ENCODE assay signal across 10 mouse cellular contexts in the genomic region with DNA sequence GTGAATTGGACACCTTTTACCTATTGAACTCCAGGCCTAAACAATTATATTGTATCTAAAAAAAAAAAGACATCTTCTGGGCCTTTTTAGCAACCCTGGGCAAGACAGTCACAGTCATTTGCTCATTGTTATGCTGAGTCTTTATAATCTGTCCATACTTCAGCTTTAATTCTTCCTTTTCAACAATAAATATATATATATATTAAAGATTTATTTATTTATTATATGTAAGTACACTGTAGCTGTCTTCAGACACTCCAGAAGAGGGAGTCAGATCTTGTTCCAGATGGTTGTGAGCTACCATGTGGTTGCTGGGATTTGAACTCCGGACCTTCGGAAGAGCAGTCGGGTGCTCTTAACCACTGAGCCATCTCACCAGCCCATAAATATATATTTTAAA. TPM values are rescaled to one million over a fixed set of nuclear protein-coding genes. Genes with fewer than 3 reads are reported as not detected.
A peak's percentile ranks its signal among the peaks of the same experiment; 100 is the strongest.
DNase-seq lines count a peak whose midpoint lies in the region; ATAC-seq and TF ChIP-seq lines count a peak whose summit lies in the region.
"Not testable (repeated sequence)": the region's sequence is repeated elsewhere in the genome, so short reads cannot be mapped to it uniquely, and the experiment has no call there.
"Had no signal": no experiment of that assay in that cellular context is flagged by ENCODE, and none has a peak within 500 bp of the region (broad histone marks: within the 10 kb centered on the region; RNA-seq: fewer than 3 reads in every experiment).

No protein-coding gene starts in this region.

- H3K27me3 ChIP-seq in E14TG2a.4 (ENCODE audit: insufficient read depth, low read length); embryonic facial prominence, embryonic 14.5 days (replicated peaks; ENCODE audit: control insufficient read depth, insufficient read depth, low read length); forebrain, embryonic 16.5 days (replicated peaks; ENCODE audit: control insufficient read depth, insufficient read depth, low read length); hindbrain, embryonic 10.5 days (ENCODE audit: insufficient read depth, poor library complexity, severe bottlenecking); kidney, embryonic 14.5 days (ENCODE audit: control insufficient read depth, insufficient read depth, low read length); liver, embryonic 11.5 days (replicated peaks; ENCODE audit: control insufficient read depth, insufficient read depth, low read length); megakaryocyte, embryonic 14.5 days (replicated peaks); neural tube, embryonic 13.5 days: not testable (repeated sequence)

- H3K4me2 ChIP-seq in embryonic facial prominence, embryonic 14.5 days (ENCODE audit: low read depth, low read length): peak overlapping the region; percentile 98
- peak overlapping the region; percentile 99 for H3K4me2 ChIP-seq in forebrain, embryonic 16.5 days (ENCODE audit: low read length)
- peak overlapping the region; percentile 79 for H3K4me2 ChIP-seq in kidney, embryonic 14.5 days (replicated peaks; ENCODE audit: low read depth, low read length)
- H3K4me2 ChIP-seq in liver, embryonic 11.5 days: peak overlapping the region; percentile 80
- H3K4me2 ChIP-seq in neural tube, embryonic 13.5 days: peak overlapping the region; percentile 88

- not testable (repeated sequence) for ATAC-seq in embryonic facial prominence, embryonic 14.5 days (ENCODE audit: low read depth); forebrain, embryonic 16.5 days; kidney, embryonic 14.5 days (ENCODE audit: low FRiP score, low TSS enrichment); liver, embryonic 11.5 days (replicated peaks; ENCODE audit: low FRiP score); neural tube, embryonic 13.5 days (ENCODE audit: low read depth)

- H3K4me3 ChIP-seq in E14TG2a.4 (replicated peaks; ENCODE audit: low read length): peak overlapping the region; percentile 95; the same call in 1 of the 2 replicates
- H3K4me3 ChIP-seq in embryonic facial prominence, embryonic 14.5 days (ENCODE audit: low read depth, low read length): peak overlapping the region; percentile 55
- H3K4me3 ChIP-seq in forebrain, embryonic 16.5 days (replicated peaks; ENCODE audit: low read length): peak overlapping the region; percentile 66
- peak overlapping the region; percentile 81 for H3K4me3 ChIP-seq in hindbrain, embryonic 10.5 days
- H3K4me3 ChIP-seq in kidney, embryonic 14.5 days (ENCODE audit: low read length): not testable (repeated sequence)
- H3K4me3 ChIP-seq in liver, embryonic 11.5 days (ENCODE audit: low read depth, low read length): peak overlapping the region; percentile 85
- peak overlapping the region; percentile 90 for H3K4me3 ChIP-seq in megakaryocyte, embryonic 14.5 days (replicated peaks)
- 0 out of 2 replicates have a peak overlapping the region, but pooled peaks have one; percentile 51 for H3K4me3 ChIP-seq in neural tube, embryonic 13.5 days

- not testable (repeated sequence) for DNase-seq in embryonic facial prominence, embryonic 14.5 days (ENCODE audit: low spot score); hindbrain, embryonic 10.5 days (ENCODE audit: low spot score); liver, embryonic 11.5 days (ENCODE audit: low spot score)

- WGBS in embryonic facial prominence, embryonic 14.5 days: 100% methylated on average over 3 of the region's 3 CpGs
- 95% methylated on average over 3 of the region's 3 CpGs for WGBS in forebrain, embryonic 16.5 days
- WGBS in hindbrain, embryonic 10.5 days: 95% methylated on average over 3 of the region's 3 CpGs
- 99% methylated on average over 3 of the region's 3 CpGs for WGBS in kidney, embryonic 14.5 days
- 99% methylated on average over 3 of the region's 3 CpGs for whole genome bisulfite sequencing in liver, embryonic 11.5 days
- WGBS in neural tube, embryonic 13.5 days: 91% methylated on average over 3 of the region's 3 CpGs

- peaks cover 49% of the 10 kb centered on the region for H3K36me3 ChIP-seq in E14TG2a.4 (ENCODE audit: insufficient read depth, low read length)
- peaks cover 16% of the 10 kb centered on the region for H3K36me3 ChIP-seq in embryonic facial prominence, embryonic 14.5 days (ENCODE audit: control insufficient read depth, insufficient read depth, low read length)
- not testable (repeated sequence) for H3K36me3 ChIP-seq in forebrain, embryonic 16.5 days (ENCODE audit: control insufficient read depth, insufficient read depth); neural tube, embryonic 13.5 days
- peaks cover 46% of the 10 kb centered on the region for H3K36me3 ChIP-seq in hindbrain, embryonic 10.5 days
- H3K36me3 ChIP-seq in kidney, embryonic 14.5 days (ENCODE audit: control insufficient read depth, insufficient read depth, low read length): peaks cover 30% of the 10 kb centered on the region
- H3K36me3 ChIP-seq in liver, embryonic 11.5 days (ENCODE audit: control insufficient read depth, insufficient read depth, low read length): peaks cover 20% of the 10 kb centered on the region; the same call in 1 of the 2 replicates
- peaks cover 42% of the 10 kb centered on the region for H3K36me3 ChIP-seq in megakaryocyte, embryonic 14.5 days (replicated peaks; ENCODE audit: low read length)

- TF ChIP-seq CTCF in E14TG2a.4 (conservative IDR thresholded peaks at IDR 0.05; ENCODE audit: low read length): not testable (repeated sequence)

- not testable (repeated sequence) for H3K9me3 ChIP-seq in E14TG2a.4 (ENCODE audit: low read length); embryonic facial prominence, embryonic 14.5 days (ENCODE audit: control insufficient read depth, low read length); forebrain, embryonic 16.5 days (ENCODE audit: control insufficient read depth, low read length); hindbrain, embryonic 10.5 days; kidney, embryonic 14.5 days (ENCODE audit: control insufficient read depth, low read length); liver, embryonic 11.5 days (ENCODE audit: control insufficient read depth, low read length); megakaryocyte, embryonic 14.5 days; neural tube, embryonic 13.5 days

- peak overlapping the region; percentile 86; the same call in 1 of the 2 replicates for H3K9ac ChIP-seq in embryonic facial prominence, embryonic 14.5 days (ENCODE audit: low read depth, low read length)
- H3K9ac ChIP-seq in forebrain, embryonic 16.5 days (replicated peaks; ENCODE audit: low read depth, low read length); kidney, embryonic 14.5 days (ENCODE audit: low read depth, low read length); neural tube, embryonic 13.5 days: not testable (repeated sequence)
- H3K9ac ChIP-seq in liver, embryonic 11.5 days (ENCODE audit: low read depth, low read length): peak overlapping the region; percentile 90

- peaks cover 20% of the 10 kb centered on the region for H3K4me1 ChIP-seq in E14TG2a.4 (replicated peaks; ENCODE audit: low read depth, low read length)
- peaks cover 14% of the 10 kb centered on the region for H3K4me1 ChIP-seq in embryonic facial prominence, embryonic 14.5 days (ENCODE audit: control insufficient read depth, insufficient read depth, low read length)
- H3K4me1 ChIP-seq in forebrain, embryonic 16.5 days (replicated peaks; ENCODE audit: control insufficient read depth, insufficient read depth, low read length): peaks cover 16% of the 10 kb centered on the region
- peaks cover 39% of the 10 kb centered on the region for H3K4me1 ChIP-seq in hindbrain, embryonic 10.5 days (replicated peaks)
- peaks cover 15% of the 10 kb centered on the region for H3K4me1 ChIP-seq in kidney, embryonic 14.5 days (ENCODE audit: control insufficient read depth, insufficient read depth, low read length)
- peaks cover 15% of the 10 kb centered on the region for H3K4me1 ChIP-seq in liver, embryonic 11.5 days (replicated peaks; ENCODE audit: control insufficient read depth, insufficient read depth, low read length)
- peaks cover 53% of the 10 kb centered on the region for H3K4me1 ChIP-seq in megakaryocyte, embryonic 14.5 days
- H3K4me1 ChIP-seq in neural tube, embryonic 13.5 days (replicated peaks): peaks cover 18% of the 10 kb centered on the region

- not testable (repeated sequence) for H3K27ac ChIP-seq in embryonic facial prominence, embryonic 14.5 days (replicated peaks; ENCODE audit: low read depth, low read length); forebrain, embryonic 16.5 days (ENCODE audit: low read length); hindbrain, embryonic 10.5 days; kidney, embryonic 14.5 days (ENCODE audit: low read depth, low read length); liver, embryonic 11.5 days (ENCODE audit: low read depth, low read length); neural tube, embryonic 13.5 days (replicated peaks)

RNA-seq across cellular contexts. Expression of gene Troap, which starts 1.6 kb away (rescaled TPM):
- 15.3 and 24.4 TPM in 2 replicates for polyA plus RNA-seq in embryonic facial prominence, embryonic 14.5 days (2014; fragmentation: Nextera tagmentation; extraction: Ambion mirVana)
- 15.9 and 17.3 TPM in 2 replicates for polyA plus RNA-seq in forebrain, embryonic 16.5 days (2015; fragmentation: Nextera tagmentation; extraction: Ambion mirVana)
- polyA plus RNA-seq in hindbrain, embryonic 10.5 days (2016; fragmentation: Nextera tagmentation; extraction: Ambion mirVana): 41.6 and 46.8 TPM in 2 replicates
- 27.3 and 31.7 TPM in 2 replicates for polyA plus RNA-seq in kidney, embryonic 14.5 days (2014; fragmentation: Nextera tagmentation; extraction: Ambion mirVana)
- 26.5 and 27.8 TPM in 2 replicates for polyA plus RNA-seq in liver, embryonic 11.5 days (2014; fragmentation: Nextera tagmentation; extraction: Ambion mirVana)
- polyA plus RNA-seq in megakaryocyte, embryonic 14.5 days (2012; ENCODE audit: insufficient read depth, low replicate concordance): 27.8 and 75.4 TPM in 2 replicates
- 6.3 and 6.9 TPM in 2 replicates for polyA plus RNA-seq in neural tube, embryonic 13.5 days (2015; fragmentation: Nextera tagmentation; extraction: Ambion mirVana)

RNA-seq across cellular contexts. Expression of gene C1ql4, which starts 11.6 kb away (rescaled TPM):
- 0.11 and 0.13 TPM in 2 replicates for polyA plus RNA-seq in embryonic facial prominence, embryonic 14.5 days (2014; fragmentation: Nextera tagmentation; extraction: Ambion mirVana)
- polyA plus RNA-seq in forebrain, embryonic 16.5 days (2015; fragmentation: Nextera tagmentation; extraction: Ambion mirVana): 0.71 TPM in 1 of 2 replicates, not detected in the other
- polyA plus RNA-seq in hindbrain, embryonic 10.5 days (2016; fragmentation: Nextera tagmentation; extraction: Ambion mirVana): 0.78 and 8.7 TPM in 2 replicates
- 0.43 and 1.3 TPM in 2 replicates for polyA plus RNA-seq in kidney, embryonic 14.5 days (2014; fragmentation: Nextera tagmentation; extraction: Ambion mirVana)
- 0.25 TPM in 1 of 2 replicates, not detected in the other for polyA plus RNA-seq in liver, embryonic 11.5 days (2014; fragmentation: Nextera tagmentation; extraction: Ambion mirVana)
- polyA plus RNA-seq in megakaryocyte, embryonic 14.5 days (2012; ENCODE audit: insufficient read depth, low replicate concordance): not detected in 2 replicates
- 2.7 and 3.5 TPM in 2 replicates for polyA plus RNA-seq in neural tube, embryonic 13.5 days (2015; fragmentation: Nextera tagmentation; extraction: Ambion mirVana)
- polyA plus RNA-seq: large intestine, adult 2 months; spleen, adult 2 months had no signal

RNA-seq across cellular contexts. Expression of gene Dnajc22, which starts 17.0 kb away (rescaled TPM):
- 0.38 TPM in 1 of 2 replicates, not detected in the other for polyA plus RNA-seq in embryonic facial prominence, embryonic 14.5 days (2014; fragmentation: Nextera tagmentation; extraction: Ambion mirVana)
- polyA plus RNA-seq in forebrain, embryonic 16.5 days (2015; fragmentation: Nextera tagmentation; extraction: Ambion mirVana): 0.27 and 0.51 TPM in 2 replicates
- polyA plus RNA-seq in hindbrain, embryonic 10.5 days (2016; fragmentation: Nextera tagmentation; extraction: Ambion mirVana): 1.9 and 2.2 TPM in 2 replicates
- polyA plus RNA-seq in kidney, embryonic 14.5 days (2014; fragmentation: Nextera tagmentation; extraction: Ambion mirVana): 5.4 and 7.1 TPM in 2 replicates
- 17.1 and 19.8 TPM in 2 replicates for polyA plus RNA-seq in liver, embryonic 11.5 days (2014; fragmentation: Nextera tagmentation; extraction: Ambion mirVana)
- not detected in 2 replicates for polyA plus RNA-seq in megakaryocyte, embryonic 14.5 days (2012; ENCODE audit: insufficient read depth, low replicate concordance)
- 0.25 and 0.49 TPM in 2 replicates for polyA plus RNA-seq in neural tube, embryonic 13.5 days (2015; fragmentation: Nextera tagmentation; extraction: Ambion mirVana)

RNA-seq across cellular contexts. Expression of gene Prph, which starts 21.0 kb away (rescaled TPM):
- polyA plus RNA-seq in embryonic facial prominence, embryonic 14.5 days (2014; fragmentation: Nextera tagmentation; extraction: Ambion mirVana): 66.3 and 71.0 TPM in 2 replicates
- polyA plus RNA-seq in forebrain, embryonic 16.5 days (2015; fragmentation: Nextera tagmentation; extraction: Ambion mirVana): 1.3 and 2.2 TPM in 2 replicates
- 9.7 and 14.4 TPM in 2 replicates for polyA plus RNA-seq in hindbrain, embryonic 10.5 days (2016; fragmentation: Nextera tagmentation; extraction: Ambion mirVana)
- polyA plus RNA-seq in kidney, embryonic 14.5 days (2014; fragmentation: Nextera tagmentation; extraction: Ambion mirVana): 0.13 and 0.31 TPM in 2 replicates
- polyA plus RNA-seq in liver, embryonic 11.5 days (2014; fragmentation: Nextera tagmentation; extraction: Ambion mirVana): 0.36 and 0.90 TPM in 2 replicates
- polyA plus RNA-seq in megakaryocyte, embryonic 14.5 days (2012; ENCODE audit: insufficient read depth, low replicate concordance): not detected in 2 replicates
- 268 and 371 TPM in 2 replicates for polyA plus RNA-seq in neural tube, embryonic 13.5 days (2015; fragmentation: Nextera tagmentation; extraction: Ambion mirVana)

RNA-seq across cellular contexts. Expression of gene Tuba1c, which starts 46.3 kb away (rescaled TPM):
- polyA plus RNA-seq in embryonic facial prominence, embryonic 14.5 days (2014; fragmentation: Nextera tagmentation; extraction: Ambion mirVana): 133 and 149 TPM in 2 replicates
- polyA plus RNA-seq in forebrain, embryonic 16.5 days (2015; fragmentation: Nextera tagmentation; extraction: Ambion mirVana): 42.1 and 48.9 TPM in 2 replicates
- polyA plus RNA-seq in hindbrain, embryonic 10.5 days (2016; fragmentation: Nextera tagmentation; extraction: Ambion mirVana): 111 and 135 TPM in 2 replicates
- 187 and 196 TPM in 2 replicates for polyA plus RNA-seq in kidney, embryonic 14.5 days (2014; fragmentation: Nextera tagmentation; extraction: Ambion mirVana)
- polyA plus RNA-seq in liver, embryonic 11.5 days (2014; fragmentation: Nextera tagmentation; extraction: Ambion mirVana): 202 and 214 TPM in 2 replicates
- 62.0 and 103 TPM in 2 replicates for polyA plus RNA-seq in megakaryocyte, embryonic 14.5 days (2012; ENCODE audit: insufficient read depth, low replicate concordance)
- 25.6 and 29.7 TPM in 2 replicates for polyA plus RNA-seq in neural tube, embryonic 13.5 days (2015; fragmentation: Nextera tagmentation; extraction: Ambion mirVana)
